Mouse (Mus musculus): ENCODE results near the gene Sod3. TPM values are rescaled to one million over a fixed set of nuclear protein-coding genes. Genes with fewer than 3 reads are reported as not detected.

The Sod3 gene
- polyA plus RNA-seq, 1 experiment from 2014 or later: 71.0 TPM

DNA sequence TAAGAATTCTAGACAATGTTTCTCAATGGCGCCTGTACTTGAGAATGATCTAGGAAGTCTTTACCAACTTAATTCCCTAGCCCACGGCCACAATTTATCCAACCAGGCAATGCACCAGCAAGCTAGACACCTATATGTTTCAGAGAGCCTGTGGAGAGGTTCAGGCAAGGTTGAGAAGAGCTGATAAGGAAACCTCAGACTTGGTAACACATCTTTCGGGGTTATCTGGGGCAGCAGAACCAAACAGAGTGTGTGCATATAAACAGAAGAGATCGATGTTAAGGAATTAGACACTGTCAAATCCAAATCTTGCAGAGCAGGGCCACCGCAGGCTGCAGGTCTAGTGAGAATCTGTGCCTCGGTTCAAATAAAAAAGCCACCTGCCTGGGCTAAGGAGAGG lies 5.5 kb upstream of the Sod3 start:
- Histone ChIP-seq H3K27ac (no peak overlapping the region), H3K9me3 (replicated peaks; ENCODE audit: low read length) (no peaks in the 10 kb centered on the region), H3K4me2 (ENCODE audit: low read length) (no peak overlapping the region), H3K4me3 (replicated peaks; ENCODE audit: low read depth, low read length) (no peak overlapping the region), H3K36me3 (ENCODE audit: insufficient read depth, low read length) (no peaks in the 10 kb centered on the region), H3K27me3 (ENCODE audit: insufficient read depth, low read length) (no peaks in the 10 kb centered on the region), H3K9ac (ENCODE audit: low read depth, low read length) (no peak overlapping the region), H3K4me1 (replicated peaks; ENCODE audit: insufficient read depth, low read length) (0 out of 2 replicates have a peak, but pooled peaks cover under 1% of the 10 kb centered on the region)
- WGBS: 87% methylated on average over 6 of the region's 6 CpGs
- no peak for TF ChIP-seq CTCF (IDR thresholded peaks at IDR 0.05; ENCODE audit: low read depth)
- no peak for ATAC-seq (replicated peaks; ENCODE audit: low FRiP score, low read depth)
- no peak for DNase-seq (ENCODE audit: low spot score)

DNA sequence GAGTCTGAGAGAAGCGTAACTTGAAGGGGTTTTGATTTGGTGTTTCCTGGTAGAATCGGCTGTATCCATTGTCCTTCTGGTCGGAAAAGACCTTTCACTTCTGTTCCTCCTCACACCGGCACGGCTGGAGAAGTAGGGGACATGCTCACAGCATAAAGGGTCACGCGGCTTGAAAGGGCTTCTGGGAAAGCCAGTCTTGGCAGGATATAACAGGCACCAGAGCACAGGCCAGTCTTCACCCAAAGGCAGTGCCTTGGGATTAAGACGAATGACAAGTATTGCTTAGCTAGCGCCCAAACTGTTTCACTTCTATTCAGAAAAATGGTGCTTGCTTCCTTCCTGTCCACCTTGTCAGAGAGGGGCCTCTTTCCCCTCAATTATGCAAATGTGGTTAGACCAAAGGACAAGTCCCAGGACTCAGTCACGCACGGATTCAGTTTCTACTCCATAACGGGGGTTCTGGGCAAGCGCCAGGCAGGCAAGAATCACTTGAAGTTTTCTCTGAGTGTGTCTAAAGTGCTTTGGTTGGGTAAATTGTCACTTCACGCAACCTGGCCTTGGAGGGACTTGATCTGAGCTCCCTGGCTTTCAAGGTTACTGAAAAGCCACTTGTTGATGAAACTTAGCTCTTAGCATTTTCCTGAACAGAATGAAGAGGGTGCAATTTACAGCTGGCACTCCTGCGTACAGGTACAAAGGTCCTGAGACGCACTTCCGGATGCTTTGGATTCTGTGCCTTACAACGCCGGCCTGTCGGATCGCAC lies 3.1 kb upstream of the Sod3 start:
- TF ChIP-seq CTCF (IDR thresholded peaks at IDR 0.05; ENCODE audit: low read depth): no peak
- WGBS: 68% methylated on average over 21 of the region's 21 CpGs
- Histone ChIP-seq H3K9me3 (replicated peaks; ENCODE audit: low read length) (no peaks in the 10 kb centered on the region), H3K36me3 (ENCODE audit: insufficient read depth, low read length) (no peaks in the 10 kb centered on the region), H3K4me3 (replicated peaks; ENCODE audit: low read depth, low read length) (no peak overlapping the region), H3K27ac (peak overlapping the region; percentile 31), H3K4me2 (ENCODE audit: low read length) (no peak overlapping the region), H3K27me3 (ENCODE audit: insufficient read depth, low read length) (no peaks in the 10 kb centered on the region), H3K4me1 (replicated peaks; ENCODE audit: insufficient read depth, low read length) (0 out of 2 replicates have a peak, but pooled peaks cover 9% of the 10 kb centered on the region), H3K9ac (ENCODE audit: low read depth, low read length) (no peak overlapping the region)
- peak; percentile 79 for ATAC-seq (replicated peaks; ENCODE audit: low FRiP score, low read depth)
- DNase-seq (ENCODE audit: low spot score): no peak

DNA sequence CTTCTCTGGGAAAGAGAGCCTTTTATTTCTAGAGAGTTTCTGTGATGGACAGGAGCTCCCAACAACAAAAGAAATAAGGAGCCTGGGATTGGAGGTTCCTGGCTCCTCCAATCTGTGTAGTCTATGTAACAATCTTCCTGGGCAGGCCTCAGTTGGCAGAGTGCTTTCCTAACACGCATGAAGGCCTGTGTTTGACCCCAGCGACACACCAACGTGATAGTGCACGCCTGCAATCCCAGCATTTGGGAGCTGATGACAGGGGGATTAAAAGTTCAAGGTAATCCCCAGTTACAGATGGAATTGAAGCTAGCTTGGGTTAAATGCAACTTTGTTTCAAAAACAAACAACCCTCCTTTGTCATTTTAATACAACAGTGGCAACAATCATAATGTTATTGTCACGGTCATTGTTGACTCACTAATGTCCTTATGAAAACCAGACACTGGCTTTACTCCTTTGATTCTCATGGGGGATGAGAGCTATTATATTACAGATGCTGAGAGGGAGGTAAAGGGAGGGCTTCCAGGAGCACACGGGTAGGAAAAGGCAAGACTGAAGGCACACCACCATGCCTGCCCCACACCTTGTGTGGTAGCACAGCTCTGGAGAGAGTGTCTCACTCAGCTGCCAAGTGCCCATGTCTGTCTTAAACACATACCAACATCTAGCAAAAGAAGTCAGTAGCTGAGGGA lies 669 bp upstream of the Sod3 start:
- ATAC-seq (replicated peaks; ENCODE audit: low FRiP score, low read depth) (no peak), DNase-seq (ENCODE audit: low spot score) (no peak)
- Histone ChIP-seq H3K9ac (ENCODE audit: low read depth, low read length) (no peak overlapping the region), H3K4me3 (replicated peaks; ENCODE audit: low read depth, low read length) (no peak overlapping the region), H3K27ac (peak overlapping the region; percentile 66; the same call in 1 of the 2 replicates), H3K27me3 (ENCODE audit: insufficient read depth, low read length) (no peaks in the 10 kb centered on the region), H3K4me1 (replicated peaks; ENCODE audit: insufficient read depth, low read length) (0 out of 2 replicates have a peak, but pooled peaks cover 9% of the 10 kb centered on the region), H3K36me3 (ENCODE audit: insufficient read depth, low read length) (no peaks in the 10 kb centered on the region), H3K4me2 (ENCODE audit: low read length) (peak overlapping the region; percentile 36; the same call in 1 of the 2 replicates), H3K9me3 (replicated peaks; ENCODE audit: low read length) (no peaks in the 10 kb centered on the region)
- 59% methylated on average over 6 of the region's 6 CpGs for WGBS
- no peak for TF ChIP-seq CTCF (IDR thresholded peaks at IDR 0.05; ENCODE audit: low read depth)

- 42% methylated on average over 5 of the region's 5 CpGs for WGBS
- Histone ChIP-seq H3K9me3 (replicated peaks; ENCODE audit: low read length) (no peaks in the 10 kb centered on the region), H3K4me3 (replicated peaks; ENCODE audit: low read depth, low read length) (no peak overlapping the region), H3K36me3 (ENCODE audit: insufficient read depth, low read length) (no peaks in the 10 kb centered on the region), H3K27ac (peak overlapping the region; percentile 66; the same call in 1 of the 2 replicates), H3K4me1 (replicated peaks; ENCODE audit: insufficient read depth, low read length) (0 out of 2 replicates have a peak, but pooled peaks cover 9% of the 10 kb centered on the region), H3K4me2 (ENCODE audit: low read length) (peak overlapping the region; percentile 36), H3K27me3 (ENCODE audit: insufficient read depth, low read length) (no peaks in the 10 kb centered on the region), H3K9ac (ENCODE audit: low read depth, low read length) (no peak overlapping the region)
- DNase-seq (ENCODE audit: low spot score) (peak; percentile 29), ATAC-seq (replicated peaks; ENCODE audit: low FRiP score, low read depth) (peak; percentile 81)
- no peak for TF ChIP-seq CTCF (IDR thresholded peaks at IDR 0.05; ENCODE audit: low read depth)
Observed at GRCm38 (mm10) chr5:52364521-52364920, 930 bp downstream of the Sod3 start.

DNA sequence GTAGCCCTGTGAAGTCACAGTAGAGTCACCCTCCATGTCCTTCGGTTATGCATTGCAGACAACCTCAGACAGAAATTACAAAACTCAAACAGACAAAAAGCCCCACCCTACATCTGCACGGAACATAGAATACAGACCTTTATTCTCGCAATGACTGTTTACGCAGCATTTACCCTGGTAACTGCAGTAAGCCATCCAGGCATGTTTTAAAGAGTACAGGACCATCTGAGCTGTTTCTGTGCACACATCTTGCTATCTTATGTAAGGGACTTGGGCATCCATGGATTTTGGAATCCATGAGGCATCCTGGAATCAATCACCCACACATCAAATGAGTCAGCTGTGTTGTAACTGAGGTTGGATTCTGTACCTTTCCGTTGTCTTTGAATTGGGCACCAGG lies 2.3 kb downstream of the Sod3 start:
- 92% methylated on average over 5 of the region's 5 CpGs for WGBS
- no peaks in the 10 kb centered on the region for H3K9me3 ChIP-seq (replicated peaks; ENCODE audit: low read length)
- no peak for TF ChIP-seq CTCF (IDR thresholded peaks at IDR 0.05; ENCODE audit: low read depth)
- no peaks in the 10 kb centered on the region for H3K36me3 ChIP-seq (ENCODE audit: insufficient read depth, low read length)
- no peak for DNase-seq (ENCODE audit: low spot score)
- H3K27ac ChIP-seq: no peak overlapping the region
- ATAC-seq (replicated peaks; ENCODE audit: low FRiP score, low read depth): no peak
- no peak overlapping the region for H3K4me2 ChIP-seq (ENCODE audit: low read length)
- H3K4me3 ChIP-seq (replicated peaks; ENCODE audit: low read depth, low read length): no peak overlapping the region
- no peaks in the 10 kb centered on the region for H3K27me3 ChIP-seq (ENCODE audit: insufficient read depth, low read length)
- 0 out of 2 replicates have a peak, but pooled peaks cover 9% of the 10 kb centered on the region for H3K4me1 ChIP-seq (replicated peaks; ENCODE audit: insufficient read depth, low read length)
- no peak overlapping the region for H3K9ac ChIP-seq (ENCODE audit: low read depth, low read length)

DNA sequence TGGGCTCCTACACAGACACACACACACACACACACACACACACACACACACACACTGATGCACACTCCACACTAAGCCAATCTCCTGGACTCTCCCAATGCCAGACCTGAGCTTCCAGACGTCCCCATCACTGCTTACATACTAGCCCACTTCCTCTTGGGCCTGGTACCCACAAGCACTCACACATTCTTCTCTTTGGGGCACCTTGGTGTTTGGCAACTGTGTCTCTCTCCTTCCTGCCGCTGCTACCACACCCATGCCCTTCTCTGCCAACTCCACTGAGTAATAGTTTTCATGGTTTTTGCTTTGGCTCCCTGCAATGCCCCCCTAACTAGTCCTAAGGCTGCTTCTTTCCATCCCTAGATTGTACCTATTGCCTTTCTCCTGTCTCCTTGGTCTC lies 3.1 kb downstream of the Sod3 start:
- Histone ChIP-seq H3K4me1 (replicated peaks; ENCODE audit: insufficient read depth, low read length) (0 out of 2 replicates have a peak, but pooled peaks cover 9% of the 10 kb centered on the region), H3K9ac (ENCODE audit: low read depth, low read length) (no peak overlapping the region), H3K4me2 (ENCODE audit: low read length) (no peak overlapping the region), H3K36me3 (ENCODE audit: insufficient read depth, low read length) (no peaks in the 10 kb centered on the region), H3K27me3 (ENCODE audit: insufficient read depth, low read length) (no peaks in the 10 kb centered on the region), H3K4me3 (replicated peaks; ENCODE audit: low read depth, low read length) (no peak overlapping the region), H3K9me3 (replicated peaks; ENCODE audit: low read length) (no peaks in the 10 kb centered on the region), H3K27ac (no peak overlapping the region)
- WGBS: 71% methylated on average over 2 of the region's 2 CpGs
- ATAC-seq (replicated peaks; ENCODE audit: low FRiP score, low read depth): no peak
- no peak for TF ChIP-seq CTCF (IDR thresholded peaks at IDR 0.05; ENCODE audit: low read depth)
- DNase-seq (ENCODE audit: low spot score): no peak

Data from kidney, postnatal 0 days (tissue).